Mouse (Mus musculus): Measurements from ENCODE around the gene Ren1.

Ren1 gene

GRCm38 (mm10) chr1:133377547-133377946 lies 27.2 kb downstream of the Ren1 start:
- DNase-seq (ENCODE audit: low spot score in 2 of 2), result no peak

DNA sequence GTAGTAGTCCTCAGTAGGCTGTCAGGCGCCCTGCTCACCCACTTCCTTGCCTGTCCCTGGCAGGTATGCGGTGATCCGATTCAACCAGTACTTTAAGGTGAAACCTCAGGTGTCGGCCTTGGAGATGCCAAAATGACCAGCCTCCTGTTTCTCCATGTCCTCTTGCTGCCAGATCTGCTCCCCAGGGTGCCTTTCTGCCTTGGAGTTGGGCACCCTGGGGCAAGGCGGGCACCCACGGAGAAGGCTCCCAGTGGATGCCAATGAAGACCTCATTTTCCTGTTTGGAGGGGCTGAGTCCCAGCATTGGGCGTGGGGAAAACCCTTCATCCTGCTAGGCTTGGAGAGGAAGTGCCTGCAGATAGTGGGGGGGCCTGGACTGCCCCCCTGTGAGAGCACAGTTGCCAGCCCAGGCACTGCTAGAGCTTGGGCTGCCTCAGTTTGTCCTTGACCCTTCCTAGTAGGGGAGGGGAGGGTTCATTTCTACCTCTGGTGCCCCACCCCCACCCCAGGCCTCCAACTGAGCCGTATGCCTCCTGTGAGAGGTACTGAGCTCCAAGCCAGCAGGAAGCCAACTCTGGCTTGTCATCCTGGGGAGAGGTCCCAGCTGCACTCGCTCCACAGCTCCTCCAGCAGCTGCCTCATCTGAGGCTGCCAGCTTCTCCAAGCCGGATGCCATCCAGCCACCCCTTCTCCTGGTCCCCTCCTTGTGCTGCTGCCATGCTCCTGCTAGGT lies 29.1 kb downstream of the Ren1 start:
- DNase-seq (ENCODE audit: low spot score in 2 of 2), result no peak

DNA sequence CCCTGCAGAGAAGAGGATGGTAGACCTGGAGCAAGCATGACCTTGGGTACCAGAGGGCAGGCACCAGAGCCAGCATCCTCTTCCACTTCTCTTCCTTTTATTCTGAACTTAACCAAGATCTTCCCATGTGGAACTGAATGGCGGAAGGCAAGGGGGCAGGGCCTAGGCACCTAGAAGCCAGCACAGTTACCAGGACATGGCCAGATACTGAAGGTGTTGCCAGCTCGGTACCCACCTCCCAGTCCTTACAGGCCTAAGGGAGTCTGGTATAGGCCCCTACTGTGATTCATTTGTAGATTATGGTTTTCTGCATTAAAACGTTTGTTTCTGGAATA lies 29.6 kb downstream of the Ren1 start:
- no peak for DNase-seq (ENCODE audit: low spot score in 2 of 2)

GRCm38 (mm10) chr1:133380347-133381065 lies 30.2 kb downstream of the Ren1 start:
- no peak for DNase-seq (ENCODE audit: low spot score in 2 of 2)

- DNase-seq (ENCODE audit: low spot score in 2 of 2), result no peak
Observed at GRCm38 (mm10) chr1:133382008-133382407, 31.7 kb downstream of the Ren1 start.

GRCm38 (mm10) chr1:133382552-133383155 lies 32.3 kb downstream of the Ren1 start:
- DNase-seq (ENCODE audit: low spot score in 2 of 2), result no peak

DNA sequence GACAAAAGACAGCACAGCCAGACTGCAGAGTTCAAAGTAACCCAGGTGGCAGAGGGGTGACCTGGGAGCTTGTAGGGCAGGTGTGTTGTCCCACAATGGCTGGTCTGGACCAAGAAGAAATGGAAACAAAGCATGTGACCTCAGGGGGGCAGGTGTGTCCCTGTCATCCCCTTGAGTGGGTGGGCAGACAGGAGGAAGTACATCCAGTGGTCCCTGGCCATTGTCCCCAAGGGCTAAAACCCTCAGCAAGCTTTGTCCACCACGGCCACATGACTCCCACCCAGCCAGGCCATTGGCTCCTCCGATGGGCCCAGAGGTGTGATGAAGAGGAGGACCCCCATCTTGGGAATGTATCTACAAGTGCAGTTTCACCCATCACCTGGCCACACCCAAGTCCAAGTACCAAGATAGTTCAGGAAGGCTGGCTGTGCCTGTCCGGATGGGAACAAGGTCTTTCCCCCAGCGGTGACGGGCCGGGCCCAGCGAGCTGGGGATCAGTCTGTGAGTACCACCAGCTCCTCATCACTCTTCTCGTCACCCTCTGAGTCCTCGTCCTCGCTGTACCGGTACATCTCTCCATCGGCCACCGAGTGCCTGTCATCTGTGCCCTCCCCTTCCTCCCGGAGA lies 33.0 kb downstream of the Ren1 start:
- no peak for DNase-seq (ENCODE audit: low spot score in 2 of 2)

DNA sequence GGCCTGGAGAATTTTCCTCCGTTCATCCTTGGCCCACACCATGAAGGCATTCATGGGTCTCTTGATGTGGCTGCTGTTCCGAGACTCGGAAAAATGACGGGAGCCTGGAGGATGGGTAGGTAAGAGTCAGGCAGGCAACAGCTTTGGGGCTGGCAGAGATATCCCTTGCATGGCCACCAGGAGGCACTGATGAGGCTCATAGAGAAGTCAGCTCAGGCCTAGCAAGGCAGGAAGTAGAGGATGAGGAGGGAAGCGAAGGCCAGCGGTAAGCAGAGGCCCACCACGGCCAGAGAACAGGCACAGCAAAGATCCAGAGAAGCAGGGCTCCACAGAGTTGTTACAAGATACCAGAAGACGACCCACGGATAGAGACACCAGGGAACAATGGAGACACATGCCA lies 35.2 kb downstream of the Ren1 start:
- peak in 1 of 2 experiments; percentile 68 for DNase-seq (ENCODE audit: low spot score in 2 of 2)

GRCm38 (mm10) chr1:133386209-133386608 lies 35.9 kb downstream of the Ren1 start:
- DNase-seq (ENCODE audit: low spot score in 2 of 2), result no peak

DNA sequence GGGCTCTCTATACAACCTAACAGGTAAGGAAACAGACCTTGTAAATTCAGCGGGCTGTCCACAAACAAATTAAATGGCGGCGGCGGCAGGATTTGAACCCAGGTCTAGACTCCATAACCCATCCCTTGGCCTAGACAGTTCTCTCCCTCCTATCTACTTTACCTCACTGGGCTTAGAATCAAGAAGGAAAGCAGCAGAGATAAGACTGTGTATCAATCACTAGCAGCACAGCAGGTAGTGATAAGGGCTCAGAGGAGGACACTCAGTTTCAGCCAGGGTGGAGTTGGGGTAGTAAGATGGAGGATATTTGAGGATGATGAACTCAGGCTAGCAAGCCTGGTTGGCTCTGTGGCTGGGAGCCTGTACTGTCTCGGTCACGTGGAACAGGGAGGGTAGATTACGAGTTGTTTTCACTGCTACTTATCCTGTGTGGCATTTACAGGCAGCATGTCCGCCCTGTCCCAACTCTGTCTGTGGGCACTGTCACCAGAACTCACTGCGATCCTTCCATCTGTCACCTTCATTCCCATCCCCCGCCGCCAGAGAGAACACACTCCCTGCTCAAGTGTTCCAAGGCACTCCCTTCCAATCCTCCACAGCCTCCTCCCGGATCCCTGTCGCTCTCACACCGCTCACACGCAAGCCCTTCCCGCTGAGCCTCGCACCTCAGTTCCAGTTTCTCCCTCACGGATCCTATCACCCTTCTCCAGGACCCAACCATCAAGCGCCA lies 37.4 kb downstream of the Ren1 start:
- no peak for DNase-seq (ENCODE audit: low spot score in 2 of 2)

GRCm38 (mm10) chr1:133394702-133395101 lies 44.4 kb downstream of the Ren1 start:
- DNase-seq (ENCODE audit: low spot score in 2 of 2), result no peak

DNA sequence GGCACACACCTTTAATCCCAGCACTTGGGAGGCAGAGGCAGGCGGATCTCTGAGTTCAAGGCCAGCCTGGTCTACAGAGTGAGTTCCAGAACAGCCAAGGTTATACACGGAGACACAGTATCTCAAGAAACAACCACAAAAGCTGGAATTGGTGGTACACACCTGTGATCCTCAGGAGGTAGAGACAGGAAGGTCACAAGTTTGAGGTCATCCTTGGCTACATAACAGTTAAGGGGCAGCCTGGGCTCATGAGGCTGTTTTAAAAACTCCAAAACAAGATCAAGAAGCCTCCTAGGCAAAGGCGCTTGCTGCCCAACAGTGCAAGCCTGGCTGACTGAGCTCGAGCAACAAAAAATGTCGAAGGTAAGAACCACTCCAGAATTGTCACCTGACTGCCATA lies 46.4 kb downstream of the Ren1 start:
- DNase-seq (ENCODE audit: low spot score in 2 of 2), result no peak

DNA sequence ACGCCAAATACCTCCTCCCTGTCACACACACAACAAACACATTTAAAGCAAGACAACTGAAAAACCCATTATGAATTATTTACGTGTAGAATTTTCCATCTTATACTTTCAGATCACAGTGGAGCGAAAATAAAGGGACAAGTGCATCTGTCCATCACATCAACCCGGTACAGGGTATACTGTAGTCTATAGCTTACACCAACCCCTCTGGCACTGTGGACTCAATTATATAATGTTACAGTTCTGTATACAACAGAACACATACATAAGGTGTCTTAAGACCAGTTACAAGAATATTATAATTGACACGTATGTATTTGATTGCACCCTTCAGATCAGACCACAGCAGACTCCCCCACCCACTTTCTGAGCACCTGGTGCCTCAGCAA lies 46.8 kb downstream of the Ren1 start:
- DNase-seq (ENCODE audit: low spot score in 2 of 2), result no peak

DNA sequence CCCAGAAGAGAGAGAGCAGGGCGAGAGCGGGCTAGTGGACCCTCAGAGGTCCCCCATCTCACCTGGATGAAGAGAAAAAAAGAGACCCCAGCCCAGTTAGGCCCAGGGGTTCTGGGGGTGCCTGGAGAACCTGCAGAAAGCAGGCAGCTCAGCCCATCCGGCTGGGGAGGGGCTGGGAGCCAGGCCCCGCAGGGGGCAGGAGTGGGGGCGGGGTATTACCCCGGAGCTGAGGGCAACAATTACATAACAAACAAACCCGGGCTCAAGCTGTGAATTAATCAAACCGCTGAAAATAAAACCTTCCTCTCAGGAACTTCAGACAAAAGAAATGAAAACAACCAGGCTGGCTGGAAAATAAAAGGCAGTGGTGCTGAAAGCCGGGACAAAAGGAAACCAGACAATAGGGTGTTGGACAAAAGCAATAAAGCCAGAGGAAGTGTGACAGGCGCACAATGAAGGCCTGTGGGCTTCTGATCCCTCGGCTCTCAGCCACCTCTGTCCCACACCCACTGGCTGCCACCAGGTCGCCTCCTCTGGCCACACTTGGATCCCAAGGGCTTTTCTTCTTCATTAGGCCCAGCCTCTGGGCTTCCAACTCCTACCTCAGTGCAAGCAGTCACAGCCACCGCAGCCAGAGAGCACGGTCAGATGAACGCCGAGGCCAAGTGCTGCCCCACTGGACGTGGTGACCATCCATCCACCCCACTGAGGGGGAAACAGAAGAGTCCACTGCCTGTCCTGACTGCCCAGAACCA lies 47.4 kb downstream of the Ren1 start:
- DNase-seq (ENCODE audit: low spot score in 2 of 2), result peak in 1 of 2 experiments; percentile 13

DNA sequence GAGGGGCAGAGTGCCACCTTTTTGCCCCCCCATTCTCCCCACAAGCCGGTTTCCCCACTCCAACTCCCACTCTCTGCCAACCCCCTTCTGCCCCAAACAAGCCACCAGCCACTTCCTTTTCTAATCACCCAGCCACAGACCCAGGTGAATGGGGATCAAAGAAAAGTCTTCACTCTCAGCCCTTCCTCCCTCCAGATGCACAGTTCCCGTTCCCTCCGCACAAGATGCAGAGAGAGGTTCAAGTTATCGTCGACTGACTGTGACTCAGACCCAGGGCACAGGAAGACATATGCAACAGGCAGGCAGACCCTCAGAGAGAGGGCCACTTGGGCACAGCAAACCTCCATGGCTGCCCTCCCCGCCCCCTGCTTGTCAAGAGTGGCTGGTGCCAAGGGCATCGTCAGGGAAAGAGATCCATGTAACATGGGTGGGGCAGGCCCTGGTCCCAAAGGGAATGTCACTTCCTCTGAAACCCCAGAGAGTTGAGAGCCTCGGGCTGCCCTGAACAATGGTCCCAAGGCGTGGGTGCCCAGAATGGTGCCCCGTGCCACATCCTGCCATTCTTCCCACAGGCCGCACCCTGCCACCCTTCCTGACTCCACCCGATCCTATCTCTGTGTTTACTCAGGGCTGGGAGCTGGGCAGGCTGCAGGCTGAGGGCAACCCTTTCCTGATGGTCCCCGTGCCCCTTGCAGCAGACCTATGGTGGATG lies 49.9 kb downstream of the Ren1 start:
- DNase-seq (ENCODE audit: low spot score in 2 of 2), result no peak

GRCm38 (mm10) chr1:133404005-133404404 lies 53.7 kb downstream of the Ren1 start:
- DNase-seq (ENCODE audit: low spot score in 2 of 2), result no peak

DNA sequence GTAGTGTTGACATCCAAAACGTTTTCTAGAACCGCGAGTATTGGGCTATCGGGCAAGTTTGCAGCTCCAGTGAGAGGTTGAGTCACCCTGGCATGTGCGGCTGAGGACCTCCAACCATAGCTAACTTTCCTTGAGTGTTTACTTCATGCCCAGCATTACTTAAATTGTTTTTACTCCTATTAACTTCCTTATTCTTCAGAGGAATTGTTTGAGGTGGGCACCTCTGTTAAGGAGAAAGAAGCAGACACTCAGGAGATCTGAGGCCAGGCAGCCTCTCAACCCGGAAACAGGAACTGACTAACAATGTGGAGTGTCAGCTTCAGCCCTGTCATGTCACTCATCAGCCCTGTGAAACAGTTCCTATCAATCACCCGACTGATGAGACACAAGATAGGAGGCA lies 56.3 kb downstream of the Ren1 start:
- DNase-seq (ENCODE audit: low spot score in 2 of 2), result no peak

DNA sequence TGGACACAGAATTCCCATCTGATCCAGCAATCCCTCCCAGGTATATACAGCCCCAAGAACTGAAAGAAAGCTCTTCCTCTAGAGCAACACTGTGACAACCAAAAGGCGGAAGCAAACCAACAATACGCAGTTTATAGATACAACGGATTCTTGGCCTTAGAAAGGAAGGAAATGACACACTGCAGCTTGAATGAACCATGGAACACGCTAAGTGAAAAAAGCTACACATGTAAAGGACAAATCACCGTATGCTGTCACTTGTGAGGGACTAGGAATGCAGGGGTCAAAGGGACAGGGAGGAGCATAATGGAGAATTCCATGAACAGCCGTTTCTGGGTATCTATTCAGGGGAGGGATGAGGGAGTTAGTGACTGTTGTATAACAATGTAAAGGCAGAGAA lies 57.1 kb downstream of the Ren1 start:
- DNase-seq (ENCODE audit: low spot score in 2 of 2), result no peak

DNA sequence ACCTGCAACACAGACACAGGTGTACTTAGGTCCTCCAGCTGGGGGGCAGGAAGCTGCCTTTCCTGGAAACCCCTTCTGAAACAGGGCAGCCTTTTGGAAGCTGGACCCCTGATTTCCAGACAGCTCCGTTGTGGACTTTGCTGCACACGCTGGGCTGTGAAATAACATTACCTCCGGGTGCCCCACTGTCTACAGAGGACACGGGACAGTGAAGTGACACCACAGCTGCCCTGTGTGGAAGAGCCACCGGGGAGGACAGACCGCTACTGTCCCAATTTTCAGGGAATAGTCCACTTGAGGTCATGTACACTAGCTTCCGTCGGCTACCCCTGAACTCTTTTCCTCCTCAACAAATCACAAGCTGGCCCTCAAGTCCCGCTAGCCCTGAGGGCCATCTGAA lies 58.0 kb downstream of the Ren1 start:
- no peak for DNase-seq (ENCODE audit: low spot score in 2 of 2)

- DNase-seq (ENCODE audit: low spot score in 2 of 2), result no peak
Observed at GRCm38 (mm10) chr1:133408880-133409516, 58.7 kb downstream of the Ren1 start.

Measured in left cerebral cortex, adult 9 months (tissue).